Mouse (Mus musculus): Measurements from ENCODE around the gene Cavin3.

The Cavin3 gene

DNA sequence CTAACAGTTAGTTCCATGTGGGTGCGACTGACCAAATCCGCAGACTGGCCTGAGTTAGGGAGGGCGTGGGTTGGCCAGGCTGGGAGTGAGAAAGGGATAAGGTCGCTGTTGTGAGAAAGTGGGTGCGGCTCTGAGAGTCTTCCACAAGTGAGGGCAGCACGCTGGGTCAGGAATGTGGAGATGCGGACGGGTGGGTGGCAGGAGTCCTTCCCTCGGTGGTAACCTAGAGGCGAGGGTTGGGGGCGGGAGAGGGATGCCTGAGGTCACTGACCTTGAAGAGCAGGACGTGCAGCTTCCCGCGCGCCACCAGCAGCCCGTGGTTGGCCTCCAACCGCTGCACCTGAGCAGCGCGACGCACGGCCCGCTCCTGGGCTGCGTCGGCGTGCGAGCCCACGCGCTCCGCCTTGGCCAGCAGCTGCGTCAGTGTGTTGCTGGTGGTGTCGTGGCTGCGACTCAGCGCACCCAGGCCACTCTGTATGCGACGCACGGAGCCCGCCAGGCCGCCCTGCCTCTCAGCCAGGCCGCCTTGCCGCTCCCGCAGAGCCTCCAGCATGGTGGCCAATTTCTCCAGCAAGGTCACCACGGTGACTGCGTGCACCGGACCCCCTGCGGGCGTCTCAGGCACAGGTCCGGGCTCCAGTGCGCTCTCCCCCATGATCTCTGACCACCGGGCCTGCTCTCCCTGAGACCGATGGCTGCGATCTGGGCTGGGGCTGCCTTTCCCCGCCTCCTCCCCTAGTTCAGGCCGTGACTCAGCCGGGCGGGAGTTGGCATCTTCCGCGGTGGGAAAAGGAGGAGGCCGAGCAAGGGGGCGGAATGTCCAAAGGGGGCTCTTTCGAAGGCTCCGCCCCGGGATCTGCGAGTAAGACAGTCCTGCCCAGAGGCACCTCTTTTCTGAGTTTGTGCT, at the start of gene Cavin3:
Cavin3 (minus strand) TSS at position 796 of the 907 bp plus-strand sequence.
- peak; percentile 40 to 61 for DNase-seq (ENCODE audit: low spot score in 2 of 2)

DNA sequence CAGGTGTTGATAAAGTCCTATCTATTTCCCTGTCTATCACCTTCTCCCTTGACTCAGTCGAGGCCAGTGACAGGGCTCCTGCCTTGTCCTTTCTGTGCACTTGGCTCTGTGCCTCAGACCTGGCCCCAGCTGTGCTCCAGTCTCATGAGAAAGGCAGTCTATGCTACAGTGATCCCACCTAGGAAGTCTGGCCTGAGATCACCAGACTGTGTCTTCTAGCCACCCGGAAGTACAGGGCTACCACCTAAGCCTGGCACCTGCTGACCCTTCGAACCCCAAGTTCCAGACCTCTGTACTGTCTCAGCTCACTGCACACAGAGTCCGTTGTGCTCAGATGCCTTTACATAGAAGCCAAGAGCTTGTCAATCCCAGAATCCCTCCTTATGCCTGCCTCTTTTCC, 46.0 kb upstream of the Cavin3 start:
- no peak for DNase-seq (ENCODE audit: low spot score in 2 of 2)

DNA sequence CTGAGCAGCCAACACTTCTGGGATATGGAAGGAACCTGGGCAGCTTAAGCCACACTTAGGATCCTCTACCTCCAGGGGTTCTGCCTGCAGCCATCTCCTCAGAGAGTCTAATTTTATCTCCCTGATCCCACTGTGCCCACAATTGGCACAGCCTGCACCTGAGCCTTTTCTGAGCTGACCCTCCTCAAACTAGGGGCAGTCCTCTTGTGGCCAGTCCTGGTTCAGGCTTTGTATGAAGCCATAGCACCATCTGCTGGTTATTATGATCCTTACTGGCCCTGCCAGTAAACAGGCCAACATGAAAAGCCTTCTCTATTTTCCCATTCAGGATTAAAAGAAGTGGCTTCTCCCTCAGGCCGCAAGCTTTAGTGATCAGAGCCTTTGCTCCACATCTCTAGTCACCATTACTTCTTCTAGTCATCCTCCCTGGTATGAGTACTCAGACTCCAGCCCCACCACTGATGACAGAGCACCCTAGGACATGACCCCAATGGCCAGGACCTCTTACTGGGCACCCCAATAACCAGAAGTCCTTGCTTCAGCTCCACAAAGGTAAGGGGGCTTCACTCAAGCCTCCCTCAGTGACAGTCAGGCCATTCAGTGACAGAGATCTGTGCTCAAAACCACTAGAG, 45.3 kb upstream of the Cavin3 start:
- DNase-seq (ENCODE audit: low spot score in 2 of 2): no peak

DNA sequence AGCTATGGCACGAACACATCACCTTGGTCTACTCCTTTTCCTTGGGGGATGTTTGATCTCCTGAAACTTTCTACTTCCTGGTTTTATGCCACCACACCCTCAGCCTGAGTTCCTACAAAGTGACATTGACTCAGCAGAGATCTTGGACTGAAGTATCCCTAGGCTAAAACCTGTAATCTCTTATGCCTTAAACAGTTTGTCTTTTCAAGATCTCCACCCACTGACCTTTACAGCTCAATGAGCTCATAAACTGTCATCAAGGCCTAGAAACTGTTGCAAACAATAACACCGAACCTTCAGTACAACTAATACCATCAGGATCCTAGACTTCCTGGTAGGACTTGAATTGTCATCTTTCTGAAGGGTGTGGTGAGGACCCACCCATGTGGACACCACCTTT, 42.1 kb upstream of the Cavin3 start:
- no peak for DNase-seq (ENCODE audit: low spot score in 2 of 2)

DNA sequence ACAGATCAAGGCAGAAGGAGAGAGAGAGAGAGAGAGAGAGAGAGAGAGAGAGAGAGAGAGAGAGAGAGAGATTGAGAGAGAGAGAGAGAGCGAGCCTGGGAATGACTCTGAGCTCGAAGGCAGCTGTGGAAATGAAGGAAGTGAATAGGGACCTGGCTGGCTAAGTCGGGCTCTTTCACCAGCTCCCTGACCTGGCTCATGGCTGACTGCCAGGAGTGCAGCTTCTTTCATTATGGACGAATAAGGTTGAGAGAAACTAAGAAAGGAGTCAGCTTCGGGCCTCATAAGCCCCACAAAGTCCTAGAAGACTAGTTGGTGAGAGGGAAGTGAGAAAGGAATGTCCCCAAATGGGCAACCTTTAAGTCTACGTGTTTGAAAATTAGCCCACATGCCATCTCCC, 38.1 kb upstream of the Cavin3 start:
- DNase-seq (ENCODE audit: low spot score in 2 of 2): no peak

DNA sequence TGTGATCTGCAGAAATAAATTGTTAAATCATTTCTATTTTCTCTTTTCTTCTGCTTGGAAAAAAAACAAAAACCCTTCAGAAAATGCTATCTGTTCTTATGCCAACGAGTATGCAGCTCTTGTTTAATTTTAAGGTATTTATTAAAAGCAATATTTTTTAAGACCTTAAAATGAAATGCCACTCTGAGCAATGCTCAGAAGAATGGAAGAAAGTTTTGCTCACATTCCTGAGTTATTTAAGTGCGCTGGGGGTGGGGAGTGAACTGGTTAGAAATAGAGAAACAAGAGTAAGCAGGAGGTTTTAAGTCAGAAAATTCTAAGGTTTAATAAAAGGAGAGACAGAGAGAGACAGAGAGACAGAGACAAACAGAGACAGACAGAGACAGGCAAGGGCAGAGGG, 37.7 kb upstream of the Cavin3 start:
- DNase-seq (ENCODE audit: low spot score in 2 of 2): no peak

DNA sequence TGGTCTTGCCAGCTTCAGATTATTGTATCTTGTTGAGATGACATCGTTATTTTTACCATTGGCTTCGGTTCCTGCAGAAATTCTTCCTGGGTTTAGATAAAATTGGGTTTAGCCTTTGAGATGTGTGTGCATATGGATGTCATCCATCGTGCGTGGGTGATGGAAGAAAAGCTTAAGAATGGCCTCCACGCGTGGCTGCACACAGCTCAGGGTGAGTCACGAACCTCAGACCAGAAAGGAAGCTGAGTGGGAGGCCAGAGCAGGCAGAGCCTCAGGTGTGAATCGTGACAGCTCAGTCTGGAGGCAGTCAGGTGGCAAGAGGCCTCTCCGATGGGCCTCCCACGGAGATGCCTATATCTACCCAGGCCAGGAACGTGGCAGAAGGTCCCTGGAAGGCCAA, 37.2 kb upstream of the Cavin3 start:
- DNase-seq (ENCODE audit: low spot score in 2 of 2): peak; percentile 56 to 82

DNA sequence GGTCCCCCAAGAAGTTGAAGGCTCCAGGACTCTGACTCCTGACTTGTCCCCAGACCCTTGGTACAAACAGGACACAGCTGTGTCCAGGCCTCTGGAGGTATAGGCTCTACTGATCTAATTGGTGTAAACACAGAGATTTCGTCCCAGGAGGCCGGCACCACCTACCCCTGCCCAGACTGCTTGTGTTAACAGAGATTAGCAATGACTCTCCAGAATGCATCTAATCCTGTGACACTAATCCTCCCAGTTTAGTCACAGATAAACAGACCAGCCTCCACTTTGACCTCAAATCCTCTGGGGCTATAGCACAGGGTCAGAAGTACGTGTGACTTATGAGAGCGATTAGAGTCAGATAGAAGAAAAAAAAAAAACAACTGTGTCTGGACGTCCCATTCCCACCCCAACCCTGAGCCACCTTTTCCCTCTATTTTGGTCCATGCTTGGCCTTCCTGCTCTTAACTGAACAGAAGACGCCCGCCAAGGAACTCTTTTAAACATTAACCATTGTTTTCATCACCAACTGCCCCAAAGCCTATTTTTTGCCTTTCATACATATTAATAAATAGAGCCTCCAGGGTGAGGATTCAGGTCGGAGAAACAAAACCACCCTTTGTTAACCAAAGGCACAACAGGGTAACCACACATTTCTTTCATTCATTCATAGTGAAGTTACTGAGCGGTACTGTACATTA, 34.7 kb upstream of the Cavin3 start:
- no peak for DNase-seq (ENCODE audit: low spot score in 2 of 2)

DNA sequence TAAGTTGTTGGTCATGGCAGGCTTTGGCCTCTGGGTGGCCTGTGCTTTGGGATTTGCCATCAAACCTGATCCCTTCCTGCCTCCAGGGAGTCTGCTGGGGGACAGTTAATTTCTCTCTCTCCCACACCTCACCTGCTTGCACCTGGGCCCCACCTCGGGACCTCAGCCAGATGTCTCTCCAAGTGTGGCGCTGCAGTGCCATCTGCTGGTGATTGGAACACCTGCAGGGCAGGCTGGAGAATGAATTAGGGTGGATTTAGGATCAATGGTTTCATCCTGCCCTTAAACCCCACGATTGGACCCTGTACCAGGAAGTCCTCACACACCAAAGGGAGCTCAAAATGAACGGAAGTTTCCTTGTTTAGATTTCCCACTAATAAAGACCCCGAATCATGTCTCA, 33.1 kb upstream of the Cavin3 start:
- DNase-seq (ENCODE audit: low spot score in 2 of 2): no peak

DNA sequence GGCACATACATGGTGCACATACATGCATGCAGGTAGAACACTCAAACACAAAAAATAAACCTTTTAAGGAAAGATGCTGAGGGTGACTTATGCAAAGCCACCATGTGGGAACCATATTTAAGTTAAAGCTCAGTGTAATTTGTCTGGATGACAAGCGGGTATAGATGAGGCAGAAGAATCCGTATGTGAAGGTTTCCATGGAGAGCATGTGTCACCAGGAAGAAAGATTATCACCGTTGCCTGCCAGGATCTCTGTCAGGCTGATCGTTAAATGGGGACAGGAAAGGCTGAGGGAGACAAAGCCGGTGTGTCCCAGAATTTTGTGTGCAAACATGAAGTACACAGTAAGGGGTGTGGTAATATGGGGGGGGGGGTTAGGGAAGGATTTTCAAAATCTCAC, 32.5 kb upstream of the Cavin3 start:
- DNase-seq (ENCODE audit: low spot score in 2 of 2): no peak

DNA sequence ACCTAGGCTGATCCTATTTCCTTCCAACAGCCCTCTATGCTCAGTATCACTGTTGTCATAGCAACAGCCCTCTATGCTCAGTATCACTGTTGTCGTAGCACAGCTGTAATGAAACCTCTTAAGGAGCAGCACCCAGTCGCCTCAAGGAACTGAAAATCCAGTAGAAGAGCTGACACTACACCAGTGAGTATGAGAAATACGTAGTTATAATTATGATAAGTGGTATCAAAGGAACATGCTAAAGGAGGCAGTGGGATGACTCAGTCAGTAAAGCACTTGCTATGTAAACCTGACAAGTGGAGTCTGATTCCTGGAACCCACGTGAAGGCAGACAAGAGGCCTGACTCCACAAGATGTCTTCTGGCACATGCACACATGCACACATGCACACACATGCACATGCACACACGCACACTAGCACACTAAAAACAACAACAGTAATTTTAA, 31.8 kb upstream of the Cavin3 start:
- no peak for DNase-seq (ENCODE audit: low spot score in 2 of 2)

DNA sequence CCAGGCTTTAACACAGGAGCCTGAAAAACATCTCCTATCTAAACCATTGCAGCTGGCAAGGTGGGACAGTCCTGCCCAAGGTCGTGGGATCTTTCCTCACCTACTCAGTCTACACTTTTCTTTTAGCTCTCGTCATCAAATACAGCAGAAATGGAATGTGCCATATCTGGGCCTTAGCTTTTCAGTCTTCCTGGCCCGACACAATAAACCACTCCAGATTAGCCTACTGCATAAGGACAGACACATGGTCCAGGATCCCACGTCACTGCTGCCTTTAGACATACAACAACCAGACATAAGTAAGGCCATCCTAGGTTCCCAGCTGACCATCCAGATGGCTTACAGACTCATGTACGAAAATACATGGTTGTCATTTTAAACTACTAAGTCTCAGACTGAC, 28.0 kb upstream of the Cavin3 start:
- peak in 1 of 2 experiments; percentile 34 for DNase-seq (ENCODE audit: low spot score in 2 of 2)

DNA sequence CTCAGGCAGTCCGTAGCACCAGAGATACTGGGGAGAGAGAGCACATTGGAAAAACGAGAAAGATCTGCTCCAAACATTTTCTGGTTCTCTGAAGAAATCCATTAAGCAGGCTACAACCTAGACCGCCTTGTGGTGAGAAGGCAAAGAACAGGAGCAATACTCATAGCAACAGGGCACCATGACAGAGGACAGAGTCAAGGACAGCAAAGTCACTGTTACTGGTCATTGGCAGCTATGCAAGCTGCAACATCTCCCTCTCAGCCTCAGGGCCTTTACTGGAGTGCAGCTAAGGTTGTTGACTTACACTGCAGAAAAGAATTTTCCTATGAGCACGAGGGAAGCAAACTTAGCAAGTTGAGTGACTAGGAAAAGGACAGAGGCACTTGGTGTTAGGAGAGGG, 25.2 kb upstream of the Cavin3 start:
- no peak for DNase-seq (ENCODE audit: low spot score in 2 of 2)

DNA sequence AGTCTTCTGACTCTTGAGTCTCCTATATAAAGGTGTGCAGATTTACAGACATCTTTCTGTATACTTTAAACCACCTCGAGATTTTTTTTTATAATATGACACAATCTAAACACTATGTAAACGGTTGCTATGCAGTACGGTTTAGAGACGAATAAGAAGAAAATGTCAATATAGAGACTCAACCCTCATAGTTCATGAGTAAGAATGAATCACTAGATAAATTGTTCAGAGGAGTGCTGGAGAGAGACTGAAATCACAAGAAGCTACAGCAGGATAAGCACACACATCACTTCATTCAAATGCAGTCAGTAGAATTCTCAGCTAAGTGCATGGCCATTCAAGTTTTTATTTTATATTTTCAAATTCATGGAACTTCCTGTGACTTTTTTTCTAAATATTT, 19.9 kb upstream of the Cavin3 start:
- DNase-seq (ENCODE audit: low spot score in 2 of 2): no peak

DNA sequence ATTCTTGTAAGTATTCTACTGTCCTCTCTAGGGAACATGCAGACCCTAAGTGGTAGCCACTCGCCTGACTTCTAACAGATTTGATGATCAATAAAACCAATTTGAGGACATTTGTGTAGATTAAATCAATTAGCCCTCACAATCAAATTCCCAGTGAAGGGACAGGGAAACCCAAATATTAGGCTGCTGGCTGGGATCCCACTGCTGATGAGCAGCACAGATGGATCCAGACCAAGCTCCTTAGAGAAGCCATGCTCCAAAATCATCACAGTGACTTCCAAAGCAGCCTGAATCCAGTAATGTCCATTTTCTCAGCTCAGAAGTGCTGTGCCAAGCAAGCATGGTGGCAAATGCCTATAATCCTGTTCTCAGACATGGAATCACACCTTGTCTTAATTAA, 17.6 kb upstream of the Cavin3 start:
- DNase-seq (ENCODE audit: low spot score in 2 of 2): no peak

DNA sequence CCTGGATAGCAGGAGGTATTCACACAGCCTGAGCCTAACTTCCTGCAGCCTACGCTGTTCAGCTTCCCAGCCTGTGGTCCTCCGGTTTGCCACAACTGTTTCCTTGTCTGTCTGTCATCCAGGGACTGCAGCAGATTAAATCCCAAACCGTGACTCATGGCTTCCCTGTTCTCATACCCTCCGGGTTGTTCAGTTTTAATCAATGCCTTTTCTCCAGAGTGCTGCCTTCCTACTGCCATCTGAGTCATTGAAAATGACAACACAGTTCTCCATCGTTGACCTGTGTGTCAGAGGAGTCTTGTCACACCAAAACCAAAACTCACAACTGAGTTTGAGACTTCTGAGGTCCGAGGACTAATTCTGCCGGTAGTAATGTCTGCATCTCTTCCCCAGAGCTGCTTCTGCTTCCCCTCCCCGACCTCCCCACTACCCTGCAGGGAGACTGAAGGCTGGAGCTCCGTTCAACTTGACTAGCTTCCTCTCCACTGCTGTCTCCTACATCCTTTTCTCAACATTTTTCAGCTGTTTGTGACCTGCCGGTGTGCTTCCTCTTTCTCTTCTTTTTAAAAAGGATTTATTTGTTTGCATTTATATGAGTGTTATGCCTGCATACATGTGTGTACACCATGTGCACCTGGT, 16.9 kb upstream of the Cavin3 start:
- DNase-seq (ENCODE audit: low spot score in 2 of 2): no peak

DNA sequence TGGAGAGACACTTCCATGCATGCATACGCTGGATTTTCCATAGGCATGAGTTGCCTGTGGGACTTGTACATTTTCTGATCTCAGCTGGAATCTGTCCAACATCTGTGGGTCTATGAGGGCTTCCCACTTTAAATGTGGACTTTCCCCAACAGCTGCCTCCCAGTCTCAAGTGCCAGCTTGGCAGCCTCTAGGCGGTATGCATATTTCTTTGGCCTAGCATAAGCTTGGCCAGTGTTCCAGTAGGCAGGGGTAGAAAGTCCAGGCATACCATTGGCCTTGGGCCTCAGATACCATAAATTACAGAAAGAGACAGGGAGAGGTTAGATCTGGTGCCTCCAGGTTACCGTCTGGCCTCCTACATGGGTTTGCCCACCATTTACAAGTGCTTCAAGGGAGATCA, 15.8 kb upstream of the Cavin3 start:
- no peak for DNase-seq (ENCODE audit: low spot score in 2 of 2)

DNA sequence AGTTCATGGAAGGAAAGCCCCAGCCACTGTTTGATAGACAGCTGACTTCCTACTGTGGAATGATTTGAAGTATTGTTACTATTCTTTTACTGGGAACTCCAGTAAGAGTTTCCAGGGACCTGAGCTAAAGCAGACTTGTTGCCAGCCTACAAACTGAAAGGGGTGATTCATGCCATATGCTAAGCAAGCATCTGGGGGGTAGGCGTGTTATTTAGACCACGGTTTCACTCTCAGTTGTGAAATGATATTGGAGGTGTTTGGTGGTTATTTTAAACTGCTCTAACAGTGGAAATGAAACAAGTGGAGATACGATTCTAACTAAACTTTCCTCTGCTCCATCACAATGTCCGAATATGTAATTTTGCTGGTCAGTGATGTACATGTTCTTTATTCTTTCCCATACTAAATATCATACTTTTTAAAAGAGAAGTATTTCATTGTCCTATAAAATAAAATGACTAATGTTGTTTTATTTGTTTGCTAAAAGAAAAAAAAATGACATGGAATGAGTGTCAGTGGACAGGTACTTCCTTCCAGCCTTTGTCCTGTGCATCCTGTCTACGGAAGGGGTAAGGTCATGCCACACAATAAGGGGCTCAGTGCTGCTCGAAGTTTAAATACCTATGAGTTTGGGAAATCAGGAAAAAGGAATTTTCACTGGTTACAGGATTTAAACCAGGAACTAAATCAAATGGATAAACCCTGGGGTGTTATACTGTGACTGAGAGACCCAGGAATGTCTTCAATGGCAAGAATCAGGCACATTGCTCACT, 5.2 kb upstream of the Cavin3 start:
- DNase-seq (ENCODE audit: low spot score in 2 of 2): peak; percentile 25 to 52

DNA sequence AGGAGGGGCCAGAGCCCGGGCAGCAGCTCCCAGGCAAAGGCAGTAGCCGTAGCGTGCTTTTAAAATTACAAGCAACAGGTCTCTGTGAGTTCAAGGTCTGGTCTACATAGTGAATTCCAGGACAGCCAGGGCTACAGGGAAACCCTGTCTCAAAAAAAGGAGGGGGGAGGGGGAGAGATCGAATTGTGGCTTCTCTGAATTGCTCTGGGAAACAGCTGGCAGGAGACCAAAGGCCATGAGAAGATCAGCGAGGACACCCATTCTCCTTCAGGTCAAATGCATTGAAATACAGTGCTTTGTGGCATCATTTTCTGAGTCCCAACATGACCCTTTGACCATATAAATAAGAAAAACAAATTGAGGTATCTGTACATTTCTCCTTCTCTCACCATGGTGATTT, 2.9 kb upstream of the Cavin3 start:
- no peak for DNase-seq (ENCODE audit: low spot score in 2 of 2)

DNA sequence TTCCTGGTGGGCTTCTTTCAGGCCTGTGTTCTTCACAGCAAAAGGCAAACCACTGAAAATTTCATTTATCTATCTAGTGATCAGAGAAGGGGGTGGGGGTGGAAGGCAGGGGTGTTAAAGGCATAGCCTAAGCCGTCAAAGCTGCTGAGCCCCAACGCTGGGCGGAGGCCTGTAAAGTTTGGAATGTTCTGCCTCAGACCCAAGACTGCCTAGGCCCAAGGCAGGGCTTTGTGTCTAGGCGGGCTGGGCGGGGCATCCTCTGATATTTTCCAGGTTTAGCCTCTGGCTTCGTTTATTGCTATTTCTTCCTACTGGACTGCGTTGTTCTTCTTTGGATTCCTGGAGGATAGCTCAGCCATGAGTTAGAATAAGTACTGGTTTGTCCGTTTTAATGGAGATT, 326 bp upstream of the Cavin3 start:
- DNase-seq (ENCODE audit: low spot score in 2 of 2): no peak
